Mouse (Mus musculus): ENCODE measurements around the gene Cxcr1.
"Not testable (repeated sequence)": the region's sequence is repeated elsewhere in the genome, so short reads cannot be mapped to it uniquely, and the experiment has no call there.

Cxcr1 gene

DNA sequence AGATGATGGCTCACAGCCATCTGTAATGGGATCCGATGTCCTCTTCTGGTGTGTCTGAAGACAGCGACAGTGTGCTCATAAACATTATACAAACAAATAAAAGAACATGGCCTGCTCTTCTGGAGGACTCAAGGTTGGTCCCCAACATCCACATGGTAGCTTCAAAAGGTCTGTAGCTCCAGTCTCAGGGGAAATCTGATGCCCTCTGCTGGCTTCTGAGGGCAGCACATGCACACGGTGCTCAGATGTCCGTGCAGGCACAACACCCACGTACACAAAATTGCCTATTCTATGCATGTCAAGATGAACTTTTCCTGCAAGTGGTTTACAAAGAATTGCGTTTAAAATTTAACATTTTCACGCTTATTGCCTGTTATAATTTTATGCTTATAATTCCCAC lies 1.5 kb upstream of the Cxcr1 start:
- no peak for DNase-seq

DNA sequence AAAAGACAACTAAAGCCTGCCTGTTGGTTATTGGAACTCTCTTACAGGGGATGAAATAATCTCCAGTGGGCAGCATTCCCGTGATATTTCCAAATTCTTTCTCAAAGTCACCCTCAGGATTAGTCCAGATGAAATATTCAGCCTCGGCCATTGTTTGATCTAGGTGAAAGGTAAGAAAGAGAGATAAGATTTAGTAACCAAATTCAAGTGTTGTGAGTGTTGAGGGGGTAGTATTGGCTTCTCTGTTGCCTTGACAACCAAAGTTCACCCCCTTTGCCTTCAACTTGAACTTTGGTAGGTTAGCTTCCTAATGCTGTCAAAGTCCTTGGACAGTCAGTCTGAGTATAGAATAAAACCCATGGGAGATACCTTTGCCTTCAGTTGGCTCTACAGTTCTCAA lies 1.7 kb downstream of the Cxcr1 start:
- DNase-seq = no peak

DNA sequence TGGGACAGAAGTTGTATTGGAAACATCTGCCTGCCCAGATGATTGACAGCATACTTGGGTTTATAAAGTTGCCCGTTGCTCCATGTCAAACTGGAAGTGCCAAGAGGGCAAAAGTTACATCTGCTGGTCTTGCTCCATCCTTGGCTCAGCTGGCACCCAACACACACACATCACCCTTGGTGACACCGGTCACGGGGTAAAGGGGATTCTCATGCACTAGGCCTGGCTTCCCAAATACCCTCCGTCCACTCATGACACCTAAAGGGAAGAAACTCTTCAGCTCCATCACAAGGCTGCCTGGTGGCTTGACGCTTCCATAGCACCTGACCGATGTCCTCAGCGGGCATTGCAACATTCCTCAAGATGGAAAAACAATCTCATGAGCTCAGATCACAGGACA lies 4.0 kb downstream of the Cxcr1 start:
- no peak for DNase-seq

DNA sequence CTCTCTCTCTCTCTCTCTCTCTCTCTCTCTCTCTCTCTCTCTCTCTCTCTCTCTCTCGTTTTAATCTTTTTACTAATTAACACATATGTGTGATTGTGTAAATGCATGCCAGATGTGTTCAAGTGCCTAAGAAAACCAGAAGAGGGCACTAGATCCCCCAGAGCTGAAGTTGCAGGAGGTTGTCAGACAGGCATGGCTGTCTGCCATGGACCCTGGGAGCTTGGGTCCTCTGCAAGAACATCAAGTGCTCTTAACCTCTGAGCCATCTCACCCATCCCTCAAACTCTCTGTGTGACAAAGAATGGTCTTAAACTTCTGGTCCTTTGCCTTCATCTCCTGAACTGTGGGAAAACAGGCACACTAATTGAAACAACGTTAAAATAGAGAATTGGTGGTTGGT lies 11.4 kb downstream of the Cxcr1 start:
- no peak for DNase-seq

DNA sequence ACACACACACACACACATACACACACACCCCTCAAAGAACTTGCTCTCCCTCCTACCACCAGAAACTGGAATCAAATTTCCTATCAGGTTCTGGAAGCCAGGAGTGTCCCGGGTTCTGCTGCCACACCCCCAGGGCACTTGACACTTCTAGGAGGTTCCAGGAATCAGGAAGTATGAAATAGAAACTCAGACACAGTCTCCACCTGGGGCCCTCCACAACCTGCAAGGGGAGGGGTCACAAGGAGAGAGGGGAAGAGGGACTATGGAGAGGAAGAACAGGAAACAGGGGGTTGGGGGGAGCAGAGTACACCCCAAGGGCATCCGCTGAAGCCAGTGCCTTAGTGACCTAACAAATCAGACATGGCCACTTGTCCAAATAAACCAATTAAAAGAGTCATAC lies 13.0 kb downstream of the Cxcr1 start:
- no peak for DNase-seq

DNA sequence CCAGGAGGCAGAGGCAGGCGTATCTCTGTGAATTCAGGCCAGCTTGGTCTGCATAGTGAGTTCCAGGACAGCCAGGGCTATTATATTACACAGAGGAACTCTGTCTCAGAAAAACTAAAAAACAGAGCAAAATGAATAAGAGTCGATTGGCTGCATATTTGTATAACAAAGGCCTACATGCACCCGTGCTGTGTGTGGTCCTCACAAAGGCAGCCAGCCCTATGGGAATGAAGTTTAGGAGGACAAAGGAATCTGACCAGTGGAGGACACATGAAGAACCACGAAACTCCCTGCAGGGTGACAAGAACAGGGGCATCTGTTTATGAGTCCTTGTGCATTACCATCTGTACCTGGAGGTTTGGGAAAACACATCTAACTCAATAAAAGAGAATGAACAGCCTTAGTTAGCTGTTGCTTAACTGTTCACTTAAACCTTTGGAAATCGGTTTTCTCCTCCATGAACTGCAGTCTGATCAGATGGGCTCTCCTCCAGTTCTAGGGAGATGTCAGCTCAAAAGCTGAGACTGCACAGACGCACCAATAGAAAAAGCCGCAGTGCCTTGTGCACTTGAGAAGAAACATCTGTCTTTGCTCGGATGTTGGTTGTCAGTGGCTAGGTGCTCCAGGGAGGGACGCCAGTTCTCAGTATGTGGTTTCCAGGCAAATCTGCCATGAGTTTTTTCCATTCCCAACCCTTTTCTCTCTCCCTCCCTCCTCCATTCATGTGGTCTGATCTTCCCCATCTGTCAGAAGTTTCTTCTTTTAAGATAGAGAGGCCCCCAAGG lies 14.6 kb downstream of the Cxcr1 start:
- DNase-seq = no peak

DNA sequence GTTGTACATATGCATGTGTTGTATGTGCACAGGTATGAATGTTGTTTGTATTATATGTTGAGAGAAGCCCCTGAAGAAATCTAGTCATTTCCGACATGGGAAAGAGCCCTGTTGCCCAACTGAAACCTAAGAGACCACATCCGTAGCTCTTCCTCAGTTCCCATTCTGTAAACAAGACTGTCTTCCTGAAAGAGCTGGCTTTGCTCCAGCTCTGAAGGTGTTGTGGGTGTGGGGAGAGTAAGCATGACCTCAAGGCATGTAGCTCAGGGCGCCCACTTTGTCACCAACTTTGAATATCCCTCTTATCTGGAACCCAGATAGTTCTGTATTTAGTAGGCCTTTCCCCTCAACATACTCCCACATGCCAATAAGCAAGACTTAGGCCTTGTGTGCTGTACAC lies 15.8 kb downstream of the Cxcr1 start:
- DNase-seq = no peak

DNA sequence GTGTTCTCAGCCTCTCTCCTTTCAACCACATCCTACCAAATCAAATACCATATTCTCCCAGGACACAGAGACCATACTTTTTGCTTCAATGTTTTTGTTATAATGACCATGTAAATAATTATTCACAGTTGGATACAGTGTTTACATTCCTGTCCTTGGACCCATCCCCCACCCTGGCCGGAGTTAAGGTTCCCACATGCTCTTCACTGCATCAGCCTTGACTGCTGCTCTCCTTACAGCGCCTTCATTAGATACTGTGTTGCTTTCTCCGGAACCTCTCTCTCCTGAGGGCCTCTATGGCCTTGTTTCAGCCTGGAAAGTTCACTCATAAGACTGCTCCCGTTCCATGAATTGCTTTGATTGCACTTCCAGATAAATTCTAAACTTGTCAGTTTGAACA lies 18.7 kb downstream of the Cxcr1 start:
- DNase-seq = no peak

DNA sequence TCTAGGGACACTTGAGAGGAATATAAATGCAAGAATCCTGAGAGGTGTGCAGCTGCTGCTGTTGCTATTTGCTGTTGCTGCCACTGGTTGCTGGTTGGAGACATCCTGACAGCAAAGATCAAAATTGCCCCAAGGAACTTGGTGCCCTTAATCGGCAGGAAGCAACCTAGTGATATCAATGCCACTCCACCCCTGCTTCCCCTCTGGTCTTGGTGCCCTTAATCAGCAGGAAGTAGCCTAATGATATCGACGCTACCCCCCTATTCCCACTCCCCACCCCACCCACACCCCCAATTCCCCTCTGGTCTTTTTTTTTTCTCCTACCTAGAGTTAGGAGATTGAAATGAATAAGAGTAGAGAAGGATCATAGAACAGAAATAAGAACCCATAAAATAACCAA lies 21.7 kb downstream of the Cxcr1 start:
- DNase-seq = no peak

DNA sequence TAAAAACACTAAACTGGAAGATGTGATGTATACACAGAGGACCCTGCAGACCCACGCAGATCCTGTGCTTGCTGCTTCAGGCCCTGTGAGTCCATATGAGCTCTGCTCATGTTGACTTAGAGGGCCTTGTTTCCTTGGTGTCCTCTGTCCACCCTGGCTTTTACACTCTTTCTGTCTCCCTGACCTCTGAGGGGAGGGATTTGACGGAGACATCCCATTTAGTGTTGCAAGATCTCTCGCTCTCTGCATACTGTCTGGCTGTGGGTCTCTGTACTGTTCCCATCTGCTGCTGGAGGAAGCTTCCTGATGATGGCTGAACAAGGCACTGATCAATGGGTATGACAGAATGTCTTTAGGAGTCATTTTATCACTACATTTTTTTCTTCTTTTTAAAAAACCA lies 24.7 kb downstream of the Cxcr1 start:
- no peak for DNase-seq

DNA sequence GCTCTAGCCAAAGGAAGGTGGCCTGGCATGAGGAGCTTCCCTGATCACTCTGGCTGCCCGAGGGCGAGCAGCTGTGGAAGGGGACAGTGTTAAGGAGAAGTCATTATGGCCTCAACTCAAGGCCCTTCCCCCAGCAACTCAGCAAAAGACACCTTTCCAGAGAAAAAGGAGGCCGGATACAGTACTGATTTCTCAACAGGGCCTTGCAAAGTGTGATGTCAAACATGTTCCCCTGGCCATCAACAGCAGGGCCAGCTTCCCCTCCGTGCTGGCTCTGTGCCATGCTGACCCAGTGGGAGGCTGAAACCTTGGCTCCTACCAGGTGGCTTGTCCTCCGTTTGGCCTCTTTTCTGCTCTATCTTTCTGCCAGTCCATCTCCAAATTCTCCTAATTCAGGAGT lies 27.3 kb downstream of the Cxcr1 start:
- DNase-seq = peak; percentile 4 to 15

DNA sequence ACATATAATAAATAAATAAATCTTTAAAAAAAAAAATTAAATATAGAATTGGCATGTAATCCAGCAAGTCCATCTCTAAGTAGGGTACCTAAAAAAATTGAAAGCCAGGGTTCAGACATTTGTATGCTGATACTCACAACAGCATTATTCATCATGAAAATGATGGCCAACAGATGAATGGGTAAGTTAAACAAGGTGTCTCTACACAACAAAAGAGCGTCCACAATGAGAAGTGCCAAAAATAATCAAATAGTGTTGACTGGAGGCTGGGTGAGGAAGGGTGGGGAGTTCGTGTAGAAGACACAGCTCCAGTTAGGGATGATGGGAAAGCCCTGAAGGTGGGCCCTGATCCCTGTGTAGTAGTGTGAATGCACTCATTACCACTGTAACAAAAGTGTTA lies 34.4 kb downstream of the Cxcr1 start:
- DNase-seq = no peak

DNA sequence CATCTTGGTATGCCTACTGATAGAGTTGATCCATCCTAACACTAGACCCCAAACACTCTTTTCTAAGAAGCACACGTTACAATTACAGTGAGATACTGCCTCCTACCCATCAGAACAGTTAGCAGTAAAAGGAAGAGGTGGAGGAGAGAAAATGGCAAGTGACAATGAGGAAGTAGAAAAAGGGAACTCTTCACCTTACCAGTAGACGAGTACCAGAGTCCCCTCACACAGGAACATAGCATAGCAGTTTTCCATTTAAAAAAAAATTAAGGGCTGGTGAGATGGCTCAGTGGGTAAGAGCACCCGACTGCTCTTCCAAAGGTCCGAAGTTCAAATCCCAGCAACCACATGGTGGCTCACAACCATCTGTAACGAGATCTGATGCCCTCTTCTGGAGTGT lies 34.8 kb downstream of the Cxcr1 start:
- DNase-seq = not testable (repeated sequence)

DNA sequence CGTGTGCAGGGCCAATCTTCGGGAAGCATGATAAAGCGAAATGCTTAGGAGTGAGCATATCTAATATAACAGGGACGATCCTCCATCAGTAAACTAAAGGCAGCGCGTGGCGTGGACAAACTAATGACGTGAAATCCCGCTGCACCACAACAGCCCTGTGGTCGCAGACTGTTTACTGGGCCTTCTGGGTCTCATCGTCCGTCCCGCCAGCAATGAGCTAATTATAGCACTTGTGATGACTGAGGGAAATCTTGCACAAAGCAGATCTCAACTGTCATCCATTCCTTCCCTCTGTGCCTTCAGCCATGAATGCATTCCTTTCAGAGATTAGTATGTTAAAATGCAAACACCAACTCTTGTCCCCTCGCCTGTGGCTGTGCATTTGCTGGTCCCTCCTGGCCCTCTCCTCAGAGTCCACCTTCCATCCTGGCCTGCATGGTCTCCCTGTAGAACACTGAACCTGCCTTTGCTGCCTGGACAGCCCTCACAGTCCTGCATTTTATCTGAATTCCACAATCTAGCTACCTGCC lies 38.0 kb downstream of the Cxcr1 start:
- no peak for DNase-seq

DNA sequence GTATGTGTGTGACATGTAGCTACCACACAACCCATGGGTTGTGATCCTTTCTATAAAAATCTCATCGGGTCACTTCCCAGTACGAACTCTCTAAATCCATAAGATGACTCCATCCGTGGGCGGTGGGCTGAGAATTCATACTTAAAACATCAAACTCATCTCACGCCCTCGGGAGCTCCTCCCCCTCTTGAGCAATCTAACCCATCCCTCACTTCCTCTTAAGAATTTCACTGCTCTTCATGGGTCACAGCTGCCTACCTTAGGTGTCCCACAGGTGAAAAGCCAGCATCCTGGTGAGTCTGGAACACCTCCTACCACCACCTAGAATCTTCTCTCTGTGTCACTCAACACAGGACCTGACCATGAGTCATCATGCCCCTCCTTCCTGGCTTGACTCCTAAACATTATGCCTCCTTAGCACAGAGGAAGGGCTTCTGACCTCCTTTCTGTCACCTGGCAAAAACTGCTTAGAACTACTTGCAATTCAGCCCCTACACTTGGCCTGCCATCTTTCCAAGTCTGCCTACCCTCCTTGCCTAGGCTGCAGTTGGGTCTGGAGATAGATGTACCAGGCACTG lies 38.9 kb downstream of the Cxcr1 start:
- DNase-seq = no peak

DNA sequence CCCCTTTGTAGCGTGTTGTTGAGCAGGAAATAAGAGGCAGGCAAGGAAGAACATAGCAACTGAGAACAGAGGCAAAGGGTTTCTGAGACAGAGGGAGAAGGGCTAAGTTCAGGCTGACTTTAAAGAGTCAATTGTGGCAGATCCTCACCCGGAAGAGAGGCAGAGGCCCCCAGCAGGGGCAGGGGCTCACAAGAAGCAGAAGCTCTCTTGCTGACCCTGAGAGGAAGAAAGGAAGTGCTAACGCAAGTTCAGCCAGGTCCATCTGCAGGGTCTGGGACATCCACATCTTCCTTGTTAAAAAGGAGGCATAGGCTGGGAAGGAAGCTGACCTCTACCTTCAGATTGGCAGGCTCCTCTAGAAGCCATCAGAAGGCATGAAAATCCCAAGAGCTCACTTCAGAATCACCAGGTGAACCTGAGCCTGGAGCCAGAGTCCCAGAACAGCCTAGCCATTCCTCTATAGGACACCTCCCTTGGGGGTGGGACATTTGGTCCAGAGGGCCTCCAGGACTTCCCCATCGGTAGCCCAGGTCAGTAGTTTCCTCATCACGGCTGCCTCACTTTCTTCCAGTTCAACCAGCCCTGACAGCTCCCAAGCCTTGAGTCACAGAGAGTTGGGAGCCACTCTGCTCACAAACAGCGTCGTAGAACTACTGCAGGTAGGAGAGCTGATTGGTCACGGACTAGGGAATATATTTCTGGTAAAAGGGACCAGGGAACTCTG lies 40.8 kb downstream of the Cxcr1 start, which contains the start of gene Cxcr2:
Gene Cxcr2, plus strand, starts transcription at position 529 of the 724 bp plus-strand sequence.
- DNase-seq = no peak

DNA sequence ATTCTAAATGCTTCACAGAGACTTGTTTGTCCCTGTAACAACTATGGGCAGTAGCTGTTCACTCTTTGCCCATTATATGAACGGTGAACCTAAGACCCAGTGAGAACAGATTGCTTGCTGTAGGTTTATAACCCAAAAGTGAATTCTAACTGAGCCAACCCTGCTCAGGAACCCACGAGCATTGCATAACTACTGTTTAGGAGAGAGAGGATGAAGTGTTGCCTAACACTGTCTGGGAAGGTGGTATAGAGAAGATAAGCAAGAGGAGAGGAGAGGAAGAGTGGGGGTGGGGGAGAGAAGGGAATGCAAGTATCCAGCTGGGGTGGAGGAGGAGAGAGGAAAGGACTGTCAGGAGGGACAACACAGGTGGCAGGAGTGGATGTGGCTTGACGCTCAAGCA lies 43.3 kb downstream of the Cxcr1 start:
- DNase-seq = no peak

DNA sequence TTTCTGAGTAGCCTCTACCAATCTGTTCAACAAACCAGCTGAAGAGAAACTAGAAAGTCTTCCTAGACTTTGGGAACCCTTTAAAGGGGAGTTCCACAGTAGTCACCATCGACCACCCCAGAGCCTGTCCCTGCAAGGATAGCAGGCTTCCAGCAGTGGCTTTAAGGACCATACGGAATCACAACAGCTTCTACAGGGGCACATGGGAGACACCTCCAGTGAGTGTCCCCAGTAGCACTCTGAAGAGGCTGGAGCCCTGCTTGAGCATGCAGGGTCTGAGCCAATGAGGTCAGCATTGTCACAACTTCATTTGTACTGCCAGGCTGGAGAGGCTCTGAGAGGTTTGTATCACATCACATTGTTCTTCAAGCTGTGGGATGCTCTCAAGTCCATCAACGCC lies 44.3 kb downstream of the Cxcr1 start:
- no peak for DNase-seq

DNA sequence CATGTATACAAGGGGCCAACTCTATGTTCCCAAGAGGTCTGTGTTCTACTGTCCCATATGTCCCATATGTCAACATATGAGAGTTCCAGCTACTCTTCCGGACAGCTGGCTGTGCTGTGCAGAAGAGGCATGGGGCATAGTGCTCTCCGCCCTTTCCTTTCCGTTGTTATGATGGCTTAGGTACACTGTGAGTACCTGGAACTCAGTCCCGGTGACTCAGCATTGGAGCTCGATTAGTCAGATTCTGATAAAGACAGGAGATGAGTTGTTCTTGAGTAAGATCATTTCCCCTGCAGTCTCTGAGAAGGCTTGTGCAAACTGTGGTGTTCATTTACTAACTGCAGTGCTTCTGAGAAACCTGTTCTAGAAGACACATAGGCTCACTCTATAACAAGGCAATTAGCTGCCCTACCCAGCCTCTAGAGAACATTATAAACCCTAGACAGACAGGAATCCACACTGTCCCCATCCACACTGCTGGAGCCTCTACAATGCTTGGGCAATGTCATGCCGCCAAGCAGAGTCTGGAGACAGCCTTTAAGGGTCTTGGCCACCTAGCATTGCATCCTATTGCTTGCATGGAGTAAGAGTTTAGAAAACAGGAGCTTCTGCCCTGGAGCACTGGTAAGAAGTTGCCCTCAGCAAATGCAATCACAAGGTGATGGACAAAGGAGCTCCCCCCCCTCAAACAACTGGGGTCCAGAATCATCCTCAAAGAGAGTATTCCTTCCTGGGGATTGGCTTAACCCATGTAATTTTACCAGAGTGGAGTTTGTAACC lies 45.1 kb downstream of the Cxcr1 start:
- no peak for DNase-seq

Data from cerebellum, adult 18-20 months (tissue).